ENCODE assay signal across 25 mouse cellular contexts in the genomic region with DNA sequence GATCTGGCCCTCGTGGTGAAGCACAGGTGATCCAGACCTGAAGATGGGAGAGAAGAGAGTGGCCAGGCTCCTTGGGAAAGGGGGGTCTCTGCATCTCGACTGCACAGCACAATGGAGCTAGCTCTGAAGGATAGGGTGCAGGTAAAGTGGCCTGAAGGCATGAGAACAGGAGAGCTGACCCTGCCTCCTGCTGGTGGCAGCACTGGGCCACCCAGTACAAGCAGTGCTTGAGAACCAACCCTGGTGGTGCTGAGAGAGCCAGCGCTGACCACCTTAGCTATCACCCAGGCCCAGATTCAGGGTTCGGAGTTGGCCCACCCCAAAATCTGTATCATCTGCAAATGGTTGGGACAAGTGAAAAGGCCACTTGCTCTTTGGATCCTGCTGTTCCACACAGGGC.
DNase-seq lines count a peak whose midpoint lies in the region; ATAC-seq and TF ChIP-seq lines count a peak whose summit lies in the region.
"Had no signal": no experiment of that assay in that cellular context is flagged by ENCODE, and none has a peak within 500 bp of the region (broad histone marks: within the 10 kb centered on the region; RNA-seq: fewer than 3 reads in every experiment).

No protein-coding gene starts in this region.

- no peak overlapping the region for H3K9ac ChIP-seq in liver, adult 2 months (ENCODE audit: low read depth, low read length)
- H3K9ac ChIP-seq in liver, embryonic 12.5 days, result no peak overlapping the region
- no peak overlapping the region for H3K9ac ChIP-seq in CH12.LX (ENCODE audit: insufficient read depth, low read depth)
- H3K9ac ChIP-seq in stomach, postnatal 0 days (ENCODE audit: low read length), result no peak overlapping the region
- H3K9ac ChIP-seq: forebrain, embryonic 13.5 days; intestine, embryonic 15.5 days; midbrain, embryonic 15.5 days had no signal

- H3K27ac ChIP-seq in liver, adult 2 months (replicated peaks; ENCODE audit: insufficient read depth, low read depth, low read length), result no peak overlapping the region
- no peak overlapping the region for H3K27ac ChIP-seq in liver, embryonic 12.5 days
- H3K27ac ChIP-seq in CH12.LX (ENCODE audit: insufficient read depth, low read depth), result no peak overlapping the region
- H3K27ac ChIP-seq in stomach, postnatal 0 days (replicated peaks), result no peak overlapping the region
- H3K27ac ChIP-seq: forebrain, embryonic 13.5 days; intestine, embryonic 15.5 days; macrophage; midbrain, embryonic 15.5 days had no signal

- dilution Hi-C loops in CH12.LX (cut with MboI; ENCODE audit: extremely low pct_ligation_motif_present, extremely low pct_unique_long_range_greater_than_20kb, low sequenced_read_pairs), result no loop called here

- no peaks in the 10 kb centered on the region for H3K9me3 ChIP-seq in liver, embryonic 12.5 days (replicated peaks)
- peaks cover 3% of the 10 kb centered on the region for H3K9me3 ChIP-seq in CH12.LX (replicated peaks; ENCODE audit: low read length)
- H3K9me3 ChIP-seq in stomach, postnatal 0 days (ENCODE audit: control insufficient read depth, low read length), result no peaks in the 10 kb centered on the region
- H3K9me3 ChIP-seq: forebrain, embryonic 13.5 days; intestine, embryonic 15.5 days; midbrain, embryonic 15.5 days had no signal

- no peaks in the 10 kb centered on the region for H3K27me3 ChIP-seq in liver, adult 2 months (ENCODE audit: control insufficient read depth, insufficient read depth, low read length)
- H3K27me3 ChIP-seq in liver, embryonic 12.5 days (replicated peaks), result no peaks in the 10 kb centered on the region
- no peaks in the 10 kb centered on the region for H3K27me3 ChIP-seq in CH12.LX (replicated peaks)
- H3K27me3 ChIP-seq in stomach, postnatal 0 days (ENCODE audit: control insufficient read depth, insufficient read depth, low read length), result no peaks in the 10 kb centered on the region
- H3K27me3 ChIP-seq: forebrain, embryonic 13.5 days; intestine, embryonic 15.5 days; midbrain, embryonic 15.5 days had no signal

- no peaks in the 10 kb centered on the region for H3K36me3 ChIP-seq in liver, adult 2 months (ENCODE audit: control insufficient read depth, insufficient read depth, low read length)
- no peaks in the 10 kb centered on the region for H3K36me3 ChIP-seq in liver, embryonic 12.5 days
- no peaks in the 10 kb centered on the region for H3K36me3 ChIP-seq in CH12.LX (replicated peaks in 1 of 2; ENCODE audit: control insufficient read depth in 1 of 2, insufficient read depth in 1 of 2, low read length in 1 of 2)
- no peaks in the 10 kb centered on the region for H3K36me3 ChIP-seq in stomach, postnatal 0 days (ENCODE audit: control insufficient read depth, insufficient read depth, low read length)
- H3K36me3 ChIP-seq: intestine, embryonic 15.5 days; midbrain, embryonic 15.5 days had no signal

- TF ChIP-seq RAD21 in CH12.LX (IDR thresholded peaks at IDR 0.05; ENCODE audit: low read depth, low read length), result peak; percentile 68

- TF ChIP-seq CTCF in liver, adult 2 months (IDR thresholded peaks at IDR 0.05; ENCODE audit: low read depth, low read length), result peak; percentile 11; the same call in 1 of the 2 replicates
- peak in 1 of 2 experiments; percentile 70; a peak in 2 of 4 replicates for TF ChIP-seq CTCF in CH12.LX (conservative IDR thresholded peaks at IDR 0.05 in 1 of 2, IDR thresholded peaks at IDR 0.05 in 1 of 2; ENCODE audit: low read depth in 2 of 2, low read length in 2 of 2)
- TF ChIP-seq CTCF in stomach, postnatal 0 days (IDR thresholded peaks at IDR 0.05; ENCODE audit: low read depth), result no peak
- TF ChIP-seq CTCF in lung, adult 2 months (IDR thresholded peaks at IDR 0.05; ENCODE audit: insufficient read depth, low read length), result no peak

- WGBS in liver, adult 2 months, result 74% methylated on average over 4 of the region's 4 CpGs
- 57% methylated on average over 4 of the region's 4 CpGs for WGBS in liver, embryonic 12.5 days (ENCODE audit: insufficient replicate concordance)
- whole genome bisulfite sequencing in stomach, postnatal 0 days, result 79% methylated on average over 4 of the region's 4 CpGs
- 74% methylated on average over 4 of the region's 4 CpGs for WGBS in lung, adult 2 months

- H3K79me2 ChIP-seq in liver, adult 2 months (ENCODE audit: control insufficient read depth, insufficient read depth, low read length), result no peaks in the 10 kb centered on the region
- H3K79me2 ChIP-seq in CH12.LX (replicated peaks; ENCODE audit: control insufficient read depth, extremely low read depth, insufficient read depth, poor library complexity, severe bottlenecking), result peaks cover 3% of the 10 kb centered on the region; the same call in 1 of the 2 replicates

- H3K4me2 ChIP-seq in liver, embryonic 12.5 days, result no peak overlapping the region
- H3K4me2 ChIP-seq in CH12.LX (ENCODE audit: insufficient read depth, low read depth, poor library complexity, severe bottlenecking), result no peak overlapping the region
- H3K4me2 ChIP-seq in stomach, postnatal 0 days (replicated peaks; ENCODE audit: low read depth), result no peak overlapping the region
- H3K4me2 ChIP-seq: forebrain, embryonic 13.5 days; intestine, embryonic 15.5 days; liver, embryonic 11.5 days; midbrain, embryonic 15.5 days had no signal

- in situ Hi-C loops in CH12.LX (cut with MboI; ENCODE audit: low pct_ligation_motif_present, low pct_unique_long_range_greater_than_20kb, low sequenced_read_pairs), result loop anchor here (5.0 to 25.0 kb wide), 2 partner anchors 126 to 256 kb away; a partner anchor contains a TSS

- H3K4me1 ChIP-seq in liver, adult 2 months (ENCODE audit: control insufficient read depth, insufficient read depth, low read length), result no peaks in the 10 kb centered on the region
- H3K4me1 ChIP-seq in liver, embryonic 12.5 days, result no peaks in the 10 kb centered on the region
- H3K4me1 ChIP-seq in CH12.LX (ENCODE audit: control insufficient read depth in 1 of 2, insufficient read depth in 2 of 2), result peaks cover 16 to 39% of the 10 kb centered on the region in 2 experiments
- no peaks in the 10 kb centered on the region for H3K4me1 ChIP-seq in stomach, postnatal 0 days (replicated peaks; ENCODE audit: control insufficient read depth, insufficient read depth)
- no peaks in the 10 kb centered on the region for H3K4me1 ChIP-seq in lung, adult 2 months (ENCODE audit: control insufficient read depth, insufficient read depth, low read length)
- H3K4me1 ChIP-seq: forebrain, embryonic 13.5 days; intestine, embryonic 15.5 days; midbrain, embryonic 15.5 days had no signal

- DNase-seq in liver, adult 2 months (ENCODE audit: extremely low read depth, low read depth, low spot score), result no peak
- peak; percentile 27 for DNase-seq in thymus, postnatal 14 days
- no peak for DNase-seq in thymus, postnatal 10 days (ENCODE audit: low spot score in 2 of 2)
- DNase-seq in CH12.LX (ENCODE audit: extremely low read depth), result no peak
- DNase-seq in thymus, postnatal 4 days, result peak; percentile 39
- no peak for DNase-seq in stomach, postnatal 0 days (ENCODE audit: low spot score)
- no peak for DNase-seq in lung, adult 2 months
- DNase-seq: adrenal gland, adult 2 months; adrenal gland, postnatal 36 days; cerebellum, adult 2 months; cerebellum, postnatal 14 days; gastrocnemius, postnatal 14 days; kidney, adult 2 months; kidney, postnatal 14 days; layer of hippocampus, adult 9-11 months; lung, adult 18-20 months; lung, postnatal 10 days; right cerebral cortex, postnatal 25 days had no signal

- TF ChIP-seq EP300 in CH12.LX (IDR thresholded peaks at IDR 0.05; ENCODE audit: low read length), result no peak
- TF ChIP-seq EP300 in stomach, postnatal 0 days (optimal IDR thresholded peaks at IDR 0.05), result no peak

- H3K4me3 ChIP-seq in liver, adult 2 months (ENCODE audit: insufficient read depth, low read depth, low read length), result no peak overlapping the region
- no peak overlapping the region for H3K4me3 ChIP-seq in liver, embryonic 12.5 days
- no peak overlapping the region for H3K4me3 ChIP-seq in CH12.LX (replicated peaks in 1 of 3; ENCODE audit: low read depth in 2 of 3, low read length in 2 of 3, poor library complexity in 1 of 3)
- no peak overlapping the region for H3K4me3 ChIP-seq in stomach, postnatal 0 days (ENCODE audit: low read depth, low read length)
- no peak overlapping the region for H3K4me3 ChIP-seq in lung, adult 2 months (replicated peaks; ENCODE audit: extremely low read depth, low read depth, low read length)
- H3K4me3 ChIP-seq: forebrain, embryonic 13.5 days; intestine, embryonic 15.5 days; midbrain, embryonic 15.5 days had no signal

- TF ChIP-seq POLR2A in liver, adult 2 months (IDR thresholded peaks at IDR 0.05; ENCODE audit: extremely low read depth, insufficient read depth, low read length), result no peak
- TF ChIP-seq POLR2A in CH12.LX (IDR thresholded peaks at IDR 0.05; ENCODE audit: low read depth, low read length), result no peak
- TF ChIP-seq POLR2A in lung, adult 2 months (IDR thresholded peaks at IDR 0.05; ENCODE audit: borderline replicate concordance, extremely low read depth, low read depth, low read length), result no peak

- no peak for ATAC-seq in liver, embryonic 12.5 days
- ATAC-seq in stomach, postnatal 0 days (ENCODE audit: low FRiP score, low TSS enrichment), result no peak
- ATAC-seq: forebrain, embryonic 13.5 days; hindbrain, embryonic 16.5 days; intestine, embryonic 15.5 days; midbrain, embryonic 15.5 days had no signal

TF ChIP-seq in CH12.LX, 34 proteins besides CTCF, POLR2A, EP300 and RAD21:
- no peak for TF ChIP-seq USF1 (IDR thresholded peaks at IDR 0.05; ENCODE audit: low read depth, low read length)
- peak; percentile 67 for TF ChIP-seq SMC3 (IDR thresholded peaks at IDR 0.05; ENCODE audit: low read depth, low read length)
- no peak for TF ChIP-seq ELF1 (IDR thresholded peaks at IDR 0.05; ENCODE audit: low read depth, low read length)
- no peak for TF ChIP-seq TCF12 (IDR thresholded peaks at IDR 0.05; ENCODE audit: low read depth, low read length)

Comparison
In these comparisons a context has a peak if more than half of its experiments do, and no peak if none do; other contexts are left out.
1. DNase-seq: peak in thymus, postnatal 14 days (single experiment) and thymus, postnatal 4 days (single experiment); none in liver, adult 2 months (single experiment), thymus, postnatal 10 days (0 of 2), CH12.LX (single experiment), stomach, postnatal 0 days (single experiment) and lung, adult 2 months (single experiment).